Mouse (Mus musculus): ENCODE data around the gene BC051142. TPM values are rescaled to one million over a fixed set of nuclear protein-coding genes. Genes with fewer than 3 reads are reported as not detected.

Gene BC051142
- total and polyA plus RNA-seq, 2 experiments = 0.06 TPM; not detected in 1

DNA sequence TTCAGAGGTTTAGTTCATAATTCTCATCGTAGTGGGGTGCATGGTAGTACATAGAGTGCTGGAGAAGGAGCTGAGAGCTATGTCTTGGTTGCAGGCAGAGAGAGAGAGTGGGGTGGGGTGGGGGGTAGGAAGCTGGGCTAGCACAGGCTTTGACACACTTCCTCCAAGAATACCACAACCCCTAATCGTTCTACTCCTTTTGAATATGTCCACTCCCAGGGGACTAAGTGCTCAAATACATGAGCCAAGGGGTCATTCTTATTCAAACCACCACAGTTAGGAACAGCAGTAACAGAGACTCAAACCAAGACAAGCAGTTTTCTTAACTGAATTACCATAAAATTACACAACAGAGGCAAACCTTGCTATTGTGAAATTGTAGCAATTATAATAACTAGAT lies 12.0 kb upstream of the BC051142 start:
- WGBS = 80% methylated on average over 2 of the region's 2 CpGs
- DNase-seq (ENCODE audit: extremely low read depth, low read depth, low spot score) = no peak

DNA sequence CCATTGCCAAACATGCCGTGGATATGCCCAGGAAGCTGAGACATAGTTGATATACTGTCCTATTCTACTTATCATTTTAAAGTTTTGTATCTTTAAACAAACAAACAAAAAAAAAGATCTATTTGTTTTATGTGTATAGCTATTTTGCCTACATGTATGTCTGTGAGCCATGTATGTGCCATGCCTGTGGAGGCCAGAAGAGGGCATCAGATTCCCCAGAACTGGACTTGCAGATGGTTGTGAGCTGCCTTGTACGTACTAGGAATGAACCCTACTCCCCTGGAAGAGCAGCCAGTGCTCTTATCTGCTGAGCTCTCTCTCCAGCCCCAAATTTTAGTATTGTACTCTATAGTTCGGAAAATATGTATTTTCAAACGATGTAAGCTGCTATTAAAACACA lies 10.1 kb upstream of the BC051142 start:
- TF ChIP-seq POLR2A (IDR thresholded peaks at IDR 0.05; ENCODE audit: extremely low read depth, insufficient read depth, low read length) (no peak), CTCF (IDR thresholded peaks at IDR 0.05; ENCODE audit: low read depth, low read length) (peak; percentile 73)
- Histone ChIP-seq H3K27ac (replicated peaks; ENCODE audit: insufficient read depth, low read depth, low read length) (no peak overlapping the region), H3K36me3 (ENCODE audit: control insufficient read depth, insufficient read depth, low read length) (no peaks in the 10 kb centered on the region), H3K4me1 (ENCODE audit: control insufficient read depth, insufficient read depth, low read length) (no peaks in the 10 kb centered on the region), H3K79me2 (ENCODE audit: control insufficient read depth, insufficient read depth, low read length) (no peaks in the 10 kb centered on the region), H3K9ac (ENCODE audit: low read depth, low read length) (no peak overlapping the region), H3K4me3 (ENCODE audit: insufficient read depth, low read depth, low read length) (no peak overlapping the region), H3K27me3 (ENCODE audit: control insufficient read depth, insufficient read depth, low read length) (no peaks in the 10 kb centered on the region; the same call in 1 of the 2 replicates)
- 42% methylated on average over 4 of the region's 4 CpGs for WGBS
- peak; percentile 41 for DNase-seq (ENCODE audit: extremely low read depth, low read depth, low spot score)

More for the DNA sequence above, 12.0 kb upstream of the BC051142 start:
- no peaks in the 10 kb centered on the region for H3K79me2 ChIP-seq (ENCODE audit: control insufficient read depth, insufficient read depth, low read length)
- no peak overlapping the region for H3K9ac ChIP-seq (ENCODE audit: low read depth, low read length)
- no peak overlapping the region for H3K27ac ChIP-seq (replicated peaks; ENCODE audit: insufficient read depth, low read depth, low read length)
- no peaks in the 10 kb centered on the region for H3K4me1 ChIP-seq (ENCODE audit: control insufficient read depth, insufficient read depth, low read length)
- H3K27me3 ChIP-seq (ENCODE audit: control insufficient read depth, insufficient read depth, low read length) = no peaks in the 10 kb centered on the region; the same call in 1 of the 2 replicates
- no peak for TF ChIP-seq POLR2A (IDR thresholded peaks at IDR 0.05; ENCODE audit: extremely low read depth, insufficient read depth, low read length)
- no peak for TF ChIP-seq CTCF (IDR thresholded peaks at IDR 0.05; ENCODE audit: low read depth, low read length)
- no peaks in the 10 kb centered on the region for H3K36me3 ChIP-seq (ENCODE audit: control insufficient read depth, insufficient read depth, low read length)
- no peak overlapping the region for H3K4me3 ChIP-seq (ENCODE audit: insufficient read depth, low read depth, low read length)

GRCm38 (mm10) chr17:34391507-34391906 lies 7.1 kb upstream of the BC051142 start:
- H3K9ac ChIP-seq (ENCODE audit: low read depth, low read length) = no peak overlapping the region
- no peaks in the 10 kb centered on the region for H3K27me3 ChIP-seq (ENCODE audit: control insufficient read depth, insufficient read depth, low read length)
- H3K27ac ChIP-seq (replicated peaks; ENCODE audit: insufficient read depth, low read depth, low read length) = no peak overlapping the region
- H3K4me1 ChIP-seq (ENCODE audit: control insufficient read depth, insufficient read depth, low read length) = no peaks in the 10 kb centered on the region
- no peak overlapping the region for H3K4me3 ChIP-seq (ENCODE audit: insufficient read depth, low read depth, low read length)
- TF ChIP-seq CTCF (IDR thresholded peaks at IDR 0.05; ENCODE audit: low read depth, low read length) (no peak), POLR2A (IDR thresholded peaks at IDR 0.05; ENCODE audit: extremely low read depth, insufficient read depth, low read length) (no peak)
- DNase-seq (ENCODE audit: extremely low read depth, low read depth, low spot score) = no peak
- no peaks in the 10 kb centered on the region for H3K79me2 ChIP-seq (ENCODE audit: control insufficient read depth, insufficient read depth, low read length)
- no peaks in the 10 kb centered on the region for H3K36me3 ChIP-seq (ENCODE audit: control insufficient read depth, insufficient read depth, low read length)
- WGBS = 60% methylated on average over 7 of the region's 7 CpGs

- Histone ChIP-seq H3K27ac (replicated peaks; ENCODE audit: insufficient read depth, low read depth, low read length) (no peak overlapping the region), H3K4me3 (ENCODE audit: insufficient read depth, low read depth, low read length) (no peak overlapping the region), H3K27me3 (ENCODE audit: control insufficient read depth, insufficient read depth, low read length) (no peaks in the 10 kb centered on the region), H3K36me3 (ENCODE audit: control insufficient read depth, insufficient read depth, low read length) (no peaks in the 10 kb centered on the region), H3K9ac (ENCODE audit: low read depth, low read length) (no peak overlapping the region), H3K4me1 (ENCODE audit: control insufficient read depth, insufficient read depth, low read length) (no peaks in the 10 kb centered on the region), H3K79me2 (ENCODE audit: control insufficient read depth, insufficient read depth, low read length) (no peaks in the 10 kb centered on the region)
- 8% methylated on average over 24 of the region's 24 CpGs for WGBS
- TF ChIP-seq POLR2A (IDR thresholded peaks at IDR 0.05; ENCODE audit: extremely low read depth, insufficient read depth, low read length) (no peak), CTCF (IDR thresholded peaks at IDR 0.05; ENCODE audit: low read depth, low read length) (no peak)
- peak; percentile 7 for DNase-seq (ENCODE audit: extremely low read depth, low read depth, low spot score)
Measured at GRCm38 (mm10) chr17:34392321-34392720, 6.3 kb upstream of the BC051142 start.

DNA sequence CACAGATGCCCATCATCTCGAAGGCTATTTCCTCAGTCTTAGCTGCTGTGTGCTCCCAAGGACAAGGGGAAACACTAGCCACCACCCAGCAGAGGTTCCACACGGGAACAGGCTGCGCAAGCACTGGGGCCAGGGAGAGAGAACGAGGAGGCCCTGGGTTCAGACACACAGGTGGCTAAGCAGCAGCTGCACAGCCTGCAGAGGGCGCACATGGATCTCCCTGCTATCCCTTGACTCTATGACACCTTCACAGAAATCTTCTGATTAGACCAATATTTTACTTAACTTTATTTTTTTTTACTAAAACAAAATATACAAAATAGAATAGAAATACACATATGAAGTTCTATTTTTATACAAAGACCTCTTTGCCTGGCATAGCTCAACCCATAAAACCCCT lies 1.3 kb upstream of the BC051142 start:
- H3K4me1 ChIP-seq (ENCODE audit: control insufficient read depth, insufficient read depth, low read length) = no peaks in the 10 kb centered on the region
- no peaks in the 10 kb centered on the region for H3K36me3 ChIP-seq (ENCODE audit: control insufficient read depth, insufficient read depth, low read length)
- TF ChIP-seq CTCF (IDR thresholded peaks at IDR 0.05; ENCODE audit: low read depth, low read length) = peak; percentile 34
- TF ChIP-seq POLR2A (IDR thresholded peaks at IDR 0.05; ENCODE audit: extremely low read depth, insufficient read depth, low read length) = no peak
- no peak overlapping the region for H3K4me3 ChIP-seq (ENCODE audit: insufficient read depth, low read depth, low read length)
- H3K79me2 ChIP-seq (ENCODE audit: control insufficient read depth, insufficient read depth, low read length) = no peaks in the 10 kb centered on the region
- DNase-seq (ENCODE audit: extremely low read depth, low read depth, low spot score) = no peak
- H3K9ac ChIP-seq (ENCODE audit: low read depth, low read length) = no peak overlapping the region
- H3K27ac ChIP-seq (replicated peaks; ENCODE audit: insufficient read depth, low read depth, low read length) = no peak overlapping the region
- H3K27me3 ChIP-seq (ENCODE audit: control insufficient read depth, insufficient read depth, low read length) = 0 out of 2 replicates have a peak, but pooled peaks cover 2% of the 10 kb centered on the region
- WGBS = 63% methylated on average over 5 of the region's 5 CpGs

DNA sequence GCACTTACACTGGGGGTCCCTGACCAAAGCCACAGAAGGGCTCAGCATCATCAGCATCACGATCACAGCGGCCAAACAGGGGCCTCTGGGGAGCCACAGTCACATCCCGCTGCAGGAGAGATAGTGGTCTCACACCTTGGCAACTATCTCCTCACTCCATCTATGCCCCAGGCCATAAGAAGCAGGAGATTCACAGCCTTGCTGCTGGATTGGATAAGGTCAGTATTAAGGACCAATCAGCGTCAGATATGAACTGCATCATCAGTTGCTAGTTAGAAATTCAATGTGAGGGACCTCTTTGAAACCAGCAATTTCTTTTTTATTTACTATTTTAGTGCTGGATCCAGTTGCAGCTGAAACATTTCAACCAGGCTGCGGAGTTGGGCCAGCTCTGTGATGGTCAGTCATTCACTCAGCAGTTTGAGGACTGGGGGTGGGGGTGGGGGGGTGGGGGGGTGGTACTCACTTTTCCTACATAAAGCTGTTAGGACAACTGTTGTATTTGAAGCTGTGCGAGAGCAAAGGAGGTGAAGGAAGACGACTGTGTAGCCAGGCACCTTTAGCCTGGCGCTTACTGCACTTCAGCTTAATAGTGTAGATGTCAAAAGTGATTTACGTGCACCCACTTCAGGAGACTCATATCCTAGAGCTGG lies 436 bp upstream of the BC051142 start:
- WGBS = 18% methylated on average over 9 of the region's 9 CpGs
- TF ChIP-seq CTCF (IDR thresholded peaks at IDR 0.05; ENCODE audit: low read depth, low read length) = no peak
- no peak for TF ChIP-seq POLR2A (IDR thresholded peaks at IDR 0.05; ENCODE audit: extremely low read depth, insufficient read depth, low read length)

More for the DNA sequence above, 436 bp upstream of the BC051142 start:
- no peaks in the 10 kb centered on the region for H3K36me3 ChIP-seq (ENCODE audit: control insufficient read depth, insufficient read depth, low read length)
- no peak overlapping the region for H3K4me3 ChIP-seq (ENCODE audit: insufficient read depth, low read depth, low read length)
- H3K27me3 ChIP-seq (ENCODE audit: control insufficient read depth, insufficient read depth, low read length) = 0 out of 2 replicates have a peak, but pooled peaks cover 2% of the 10 kb centered on the region
- no peaks in the 10 kb centered on the region for H3K4me1 ChIP-seq (ENCODE audit: control insufficient read depth, insufficient read depth, low read length)
- no peak overlapping the region for H3K9ac ChIP-seq (ENCODE audit: low read depth, low read length)
- no peak overlapping the region for H3K27ac ChIP-seq (replicated peaks; ENCODE audit: insufficient read depth, low read depth, low read length)
- no peaks in the 10 kb centered on the region for H3K79me2 ChIP-seq (ENCODE audit: control insufficient read depth, insufficient read depth, low read length)
- peak; percentile 69 for DNase-seq (ENCODE audit: extremely low read depth, low read depth, low spot score)
